Mouse (Mus musculus) megakaryocyte, embryonic 14.5 days (primary cell): ENCODE data around the gene Cldn14.

ENCODE experiments used
- FLI1 ChIP-seq: IDR thresholded peaks from 2 replicates; pipeline ENCODE4 v1.6.1; 2012; ENCODE audit warnings: low read length, inconsistent platforms, mixed read lengths
- GATA1 ChIP-seq: IDR thresholded peaks from 3 replicates; pipeline ENCODE4 v1.6.1; 2012; ENCODE audit warnings: mixed read lengths, low read length, inconsistent platforms, borderline replicate concordance

GRCm38 (mm10) chr16:94034152-94034551 lies 25.5 kb upstream of the Cldn14 start:
- TF ChIP-seq FLI1, result no peak
- no peak for TF ChIP-seq GATA1
